Mouse (Mus musculus) mesoderm, embryonic 11.5 days (tissue): ENCODE measurements around the gene Trp53bp2.

Experiments used
- DNase-seq: peaks from one replicate; pipeline ENCODE4 v3.0.0-alpha.2; 2012; ENCODE audit warnings: low read depth, low spot score

Gene Trp53bp2

DNA sequence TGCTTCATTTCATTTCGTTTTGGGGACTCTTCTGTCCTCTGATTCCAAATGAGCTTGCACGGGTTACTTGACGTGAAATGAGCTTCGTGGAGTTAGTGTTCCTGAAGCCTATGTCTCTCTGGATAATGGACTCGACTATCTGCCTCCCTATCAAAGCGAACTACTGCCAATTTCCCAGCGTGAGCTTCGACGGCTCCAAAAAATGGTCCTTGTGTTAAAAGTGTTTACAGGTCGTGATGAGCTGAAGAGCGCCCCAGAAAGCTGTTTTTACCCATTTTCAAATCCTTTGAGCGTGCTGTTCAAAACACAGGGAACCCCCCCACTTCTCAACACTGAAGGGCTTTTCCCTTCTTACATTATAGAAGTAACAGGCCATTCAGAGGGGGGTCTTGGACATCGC is 729 bp upstream of the Trp53bp2 start:
- no peak for DNase-seq

DNA sequence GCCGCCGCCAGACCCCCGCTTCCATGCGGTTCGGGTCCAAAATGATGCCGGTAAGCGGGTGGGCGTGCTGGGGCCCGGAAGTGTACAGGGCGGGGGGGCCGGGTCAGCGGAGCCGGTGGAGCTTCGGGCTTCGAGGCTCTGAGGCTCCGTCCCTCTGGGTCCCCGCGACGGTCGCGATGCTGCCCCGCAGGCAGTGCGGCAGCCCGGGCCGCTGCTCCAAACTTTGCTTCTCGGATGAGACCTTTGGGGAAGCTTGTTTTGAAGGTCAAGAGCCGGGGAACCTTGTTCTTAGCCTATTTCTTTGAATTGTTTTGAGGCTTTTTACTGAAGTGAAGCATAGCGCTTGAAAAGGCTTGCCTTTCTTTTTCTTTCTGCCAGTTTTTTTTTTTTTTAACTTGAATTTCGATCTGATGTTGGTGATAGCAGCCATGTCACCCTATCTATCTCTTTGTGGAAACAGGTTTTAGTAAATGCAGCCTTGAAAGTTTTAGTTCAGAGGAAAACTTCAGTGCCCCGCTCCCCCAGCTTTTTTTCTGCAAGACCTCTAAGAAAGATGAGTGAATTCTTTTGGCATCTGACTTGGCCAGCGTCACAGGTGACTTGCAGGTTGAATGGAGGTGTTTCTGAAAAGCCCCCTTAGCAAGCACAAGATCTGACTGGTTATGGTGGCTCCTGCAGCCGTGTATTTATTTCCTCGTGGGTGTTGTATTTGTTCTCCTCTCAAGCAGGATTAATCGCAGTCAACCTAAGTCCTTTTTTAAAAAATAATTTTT is 615 bp downstream of the Trp53bp2 start:
- no peak for DNase-seq

DNA sequence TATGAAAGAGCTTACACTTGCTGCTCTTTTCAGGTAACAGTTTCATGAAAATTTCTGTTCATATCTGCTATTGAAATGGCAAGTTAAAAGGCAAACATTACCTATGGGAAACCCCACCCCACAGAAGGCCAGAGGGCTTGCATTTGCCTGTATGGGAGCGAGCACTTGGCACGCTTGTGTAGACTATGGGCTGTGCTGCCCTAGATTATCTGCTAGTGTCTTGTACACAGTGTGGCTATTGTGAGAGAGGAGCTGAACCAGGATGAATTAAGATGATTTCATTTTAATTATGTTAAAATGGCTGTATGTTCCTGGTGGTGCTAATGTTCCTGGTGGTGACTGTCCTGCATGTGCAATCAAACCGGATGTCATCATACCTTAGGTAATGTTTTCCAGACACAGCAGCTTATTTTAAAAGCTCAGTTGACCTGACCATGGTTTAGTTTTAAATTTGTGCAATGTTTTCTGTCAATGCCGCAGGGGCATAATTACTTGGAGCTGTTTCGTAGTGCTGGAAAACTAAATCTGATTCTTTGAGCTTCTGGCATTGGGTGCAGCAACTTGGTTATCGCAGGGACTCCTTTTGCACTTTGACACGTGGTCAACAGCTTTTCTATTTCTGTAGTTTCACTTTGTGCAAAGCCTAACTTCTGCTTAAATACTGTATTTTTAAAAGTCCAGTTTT is 3.8 kb downstream of the Trp53bp2 start:
- DNase-seq = no peak

DNA sequence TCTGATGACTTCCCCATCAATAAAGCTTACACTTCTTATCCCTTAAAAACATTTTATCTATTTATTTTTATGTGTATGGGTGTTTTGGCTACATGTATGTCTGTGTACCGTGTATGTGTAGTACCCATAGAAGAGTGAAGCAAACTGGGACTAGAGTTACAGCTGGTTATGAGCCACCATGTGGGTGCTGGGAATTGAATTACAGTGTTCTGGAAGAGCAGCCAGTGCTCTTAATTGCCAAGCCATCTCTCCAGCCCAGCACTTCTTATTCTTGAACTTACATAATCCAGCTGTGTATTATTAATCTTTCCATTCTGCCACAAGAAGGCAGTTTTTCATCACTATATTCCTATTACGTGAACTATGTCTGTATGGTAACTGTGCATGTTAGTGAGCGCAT is 10.5 kb downstream of the Trp53bp2 start:
- DNase-seq = no peak

- DNase-seq = no peak
Measured at GRCm38 (mm10) chr1:182424274-182424673, 15.3 kb downstream of the Trp53bp2 start.

DNA sequence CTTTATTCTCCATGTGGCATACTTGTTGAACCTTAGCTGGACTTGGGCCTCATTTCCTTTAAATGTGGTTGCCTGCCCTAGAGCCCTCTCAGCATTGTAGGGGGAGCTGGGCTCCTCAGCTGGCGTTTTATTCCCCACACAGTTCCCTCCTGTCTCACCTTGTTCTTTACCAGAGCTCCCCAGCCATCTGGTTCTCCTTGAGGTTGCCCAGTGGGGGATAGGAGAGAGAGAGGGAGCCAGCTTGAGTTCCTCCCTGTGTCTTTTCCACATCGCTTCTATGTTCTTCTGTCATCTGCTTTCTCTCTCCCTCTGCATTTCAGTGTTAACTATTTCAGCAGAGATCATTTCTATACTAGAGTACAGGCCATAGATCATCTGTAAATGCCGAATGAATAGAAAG is 16.2 kb downstream of the Trp53bp2 start:
- no peak for DNase-seq

DNA sequence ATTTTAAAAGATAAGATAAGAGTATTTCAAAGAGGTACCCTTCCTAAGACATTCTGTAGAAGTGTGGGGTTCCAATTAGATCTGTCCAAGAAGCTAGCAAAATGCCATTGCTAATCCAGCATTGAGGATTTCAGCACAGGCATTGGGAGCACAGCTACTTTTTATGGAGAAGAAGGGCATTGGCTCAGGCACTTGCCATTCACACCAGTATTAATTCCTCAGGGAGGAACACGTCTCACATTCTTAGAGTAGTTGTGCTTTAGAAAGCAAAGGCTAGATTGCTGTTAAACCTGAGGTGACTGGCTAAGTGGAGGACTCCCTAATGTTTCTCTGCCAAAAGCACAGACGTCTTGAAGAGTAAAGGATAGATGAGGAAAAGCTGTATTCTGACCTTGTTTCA is 17.5 kb downstream of the Trp53bp2 start:
- no peak for DNase-seq

DNA sequence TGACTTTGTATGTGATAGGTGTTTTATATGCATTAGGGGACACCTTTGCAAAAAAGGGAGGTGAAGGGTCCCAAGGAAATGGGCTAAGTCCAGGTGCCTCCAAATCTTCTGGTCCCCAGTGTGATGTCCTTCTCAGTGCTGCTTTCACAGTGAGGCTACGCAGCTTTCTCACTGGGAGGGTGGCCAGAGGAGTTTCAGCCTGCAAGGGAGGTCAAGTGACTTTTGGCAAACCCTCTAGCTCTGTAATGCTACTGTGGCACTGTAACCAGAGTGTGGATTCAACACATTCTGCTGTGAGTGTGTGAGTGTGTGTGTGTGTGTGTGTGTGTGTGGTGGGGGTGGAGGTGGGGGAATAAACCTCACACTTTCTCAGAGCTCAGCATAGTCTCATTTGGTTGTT is 18.5 kb downstream of the Trp53bp2 start:
- DNase-seq = no peak

- no peak for DNase-seq
Measured at GRCm38 (mm10) chr1:182429826-182430225, 20.9 kb downstream of the Trp53bp2 start.

DNA sequence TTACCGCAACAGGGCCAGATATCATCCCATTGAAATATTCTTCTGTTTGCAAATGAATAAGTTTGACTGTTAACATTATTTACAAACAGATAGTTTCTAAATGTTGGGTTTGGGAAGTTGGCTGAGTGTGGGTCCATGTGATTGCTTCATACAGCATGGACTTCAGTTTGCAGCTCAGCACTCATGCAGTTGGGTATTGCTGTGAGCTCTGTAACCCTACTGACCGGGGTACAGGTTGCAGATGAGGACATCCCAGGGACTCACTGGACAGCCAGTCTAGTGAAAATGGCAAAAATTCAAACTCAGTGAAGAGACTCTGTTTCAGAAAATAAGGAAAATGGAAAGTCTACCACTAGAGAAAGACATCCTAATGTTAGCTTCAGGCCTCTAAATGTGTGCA is 21.7 kb downstream of the Trp53bp2 start:
- DNase-seq = no peak

GRCm38 (mm10) chr1:182432059-182432458 is 23.1 kb downstream of the Trp53bp2 start:
- DNase-seq = no peak

DNA sequence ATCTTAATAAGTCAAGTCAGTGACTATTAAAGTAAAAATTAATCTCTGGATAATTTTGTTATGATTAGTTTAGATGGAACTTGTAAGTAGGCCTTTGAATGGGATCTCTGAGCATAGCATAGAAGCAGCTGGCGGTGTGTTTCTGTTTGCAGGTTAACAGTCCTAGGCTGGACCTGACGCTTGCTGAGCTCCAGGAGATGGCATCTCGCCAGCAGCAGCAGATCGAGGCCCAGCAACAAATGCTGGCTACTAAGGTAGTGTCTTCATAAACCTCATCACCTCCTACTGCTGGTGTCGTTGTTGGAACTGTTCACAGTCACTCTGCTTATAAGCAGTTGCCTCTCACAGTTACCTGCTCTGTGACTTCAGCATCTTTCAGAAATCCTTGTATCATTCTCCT is 27.8 kb downstream of the Trp53bp2 start:
- no peak for DNase-seq

DNA sequence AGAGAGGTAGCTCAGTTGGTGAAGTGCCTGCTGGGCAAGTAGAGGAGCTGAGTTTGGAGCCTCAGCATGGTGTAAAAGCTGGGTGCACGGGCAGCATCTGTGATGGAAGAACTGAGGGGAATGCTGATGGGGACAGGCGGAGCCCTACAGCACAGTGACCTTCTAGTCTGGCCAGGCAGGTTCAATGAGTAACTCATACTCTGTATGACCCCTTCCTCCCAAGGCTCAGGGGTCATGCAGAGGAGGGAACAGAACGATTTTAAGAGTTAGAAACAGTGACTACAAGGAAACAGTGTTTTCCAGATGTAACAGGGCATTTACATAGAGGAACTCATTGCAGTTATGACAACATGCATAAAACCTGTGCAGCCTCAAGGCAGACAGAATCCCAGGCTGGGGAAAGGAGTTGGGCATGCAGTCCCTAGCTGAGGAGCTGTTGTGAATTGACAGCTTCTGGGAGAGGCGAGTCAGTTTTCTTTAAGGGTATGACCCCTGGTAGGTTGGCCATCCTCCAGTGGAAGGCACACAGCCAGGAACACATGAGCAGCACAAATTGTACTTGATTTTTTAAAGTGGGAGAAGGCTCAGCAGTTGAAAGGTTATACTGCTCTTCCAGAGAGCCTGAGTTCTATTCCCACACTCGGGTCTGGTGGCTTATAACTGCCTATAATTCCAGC is 30.7 kb downstream of the Trp53bp2 start:
- DNase-seq = no peak

GRCm38 (mm10) chr1:182441791-182442473 is 33.0 kb downstream of the Trp53bp2 start:
- no peak for DNase-seq

DNA sequence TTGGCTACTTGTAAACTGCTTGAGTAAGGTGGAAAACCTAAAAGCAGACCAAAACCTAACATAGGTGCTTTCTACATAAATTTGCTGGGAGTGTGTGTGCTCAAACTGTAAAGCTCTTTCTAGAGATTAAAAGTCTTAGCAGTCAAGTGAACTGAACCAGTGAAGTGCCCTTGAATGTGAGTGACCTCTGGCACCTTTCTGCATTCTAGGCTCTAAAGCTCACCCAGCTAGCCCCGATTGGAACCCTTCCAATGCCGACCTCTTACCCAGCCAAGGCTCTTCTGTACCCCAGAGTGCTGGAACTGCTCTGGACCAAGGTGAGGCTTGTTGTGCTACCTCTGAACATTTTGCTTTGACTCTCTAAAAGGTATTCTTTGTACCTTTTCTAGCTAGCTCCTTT is 35.1 kb downstream of the Trp53bp2 start:
- no peak for DNase-seq

GRCm38 (mm10) chr1:182448276-182449035 is 39.5 kb downstream of the Trp53bp2 start:
- DNase-seq = no peak

- no peak for DNase-seq
Measured at GRCm38 (mm10) chr1:182452473-182452872, 43.5 kb downstream of the Trp53bp2 start.

- DNase-seq = no peak
Measured at GRCm38 (mm10) chr1:182455080-182455479, 46.1 kb downstream of the Trp53bp2 start.

DNA sequence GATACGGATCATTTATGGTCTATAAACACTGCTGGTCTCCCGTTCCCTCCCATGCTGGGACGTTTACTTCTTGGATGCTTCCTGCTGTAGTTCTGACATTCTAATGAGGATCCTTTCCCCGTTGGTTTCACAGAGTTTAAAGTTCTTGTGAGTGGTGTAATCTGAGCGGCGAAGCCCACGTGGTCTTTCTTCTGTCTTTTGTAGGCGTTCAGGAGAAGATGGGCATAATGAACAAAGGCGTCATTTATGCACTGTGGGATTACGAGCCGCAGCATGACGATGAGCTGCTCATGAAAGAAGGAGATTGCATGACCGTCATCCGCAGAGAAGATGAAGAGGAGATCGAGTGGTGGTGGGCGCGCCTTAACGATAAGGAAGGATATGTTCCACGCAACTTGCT is 49.6 kb downstream of the Trp53bp2 start:
- no peak for DNase-seq

GRCm38 (mm10) chr1:182459436-182459835 is 50.5 kb downstream of the Trp53bp2 start:
- DNase-seq = no peak
